Mouse (Mus musculus) lung, adult 2 months (tissue): ENCODE measurements around the gene Atp6v0e.

Experiments
- CTCF ChIP-seq: fragments of 200-500 bp; IDR thresholded peaks from 2 replicates; pipeline ENCODE4 v1.5.1; 2011; ENCODE audit warnings: mild to moderate bottlenecking, low read length, control low read depth; ENCODE audit not compliant: insufficient read depth
- POLR2A ChIP-seq: fragments of 200-500 bp; IDR thresholded peaks from 2 replicates; pipeline ENCODE4 v1.6.1; 2011; ENCODE audit warnings: low read depth, mild to moderate bottlenecking, control low read depth, low read length, borderline replicate concordance; ENCODE audit errors: extremely low read depth

- TF ChIP-seq CTCF (peak; percentile 61), POLR2A (no peak)
Observed at GRCm38 (mm10) chr17:26698846-26699245, 35.8 kb downstream of the Atp6v0e start.
